Mouse (Mus musculus) lung, embryonic 14.5 days (tissue): ENCODE measurements around the gene Phlda3. TPM values are rescaled to one million over a fixed set of nuclear protein-coding genes. Genes with fewer than 3 reads are reported as not detected.
A peak's percentile ranks its signal among the peaks of the same experiment; 100 is the strongest.

Experiments used
- ATAC-seq: fragments of 200-750 bp; cut with Nextera tagmentation; 2 replicates; pipeline ENCODE4 v1.8.0; 2017; ENCODE audit warnings: mild to moderate bottlenecking, moderate TSS enrichment, moderate library complexity; ENCODE audit not compliant: insufficient read depth
- DNase-seq: peaks from one replicate; pipeline ENCODE4 v3.0.0-alpha.2; 2015
- H3K27ac ChIP-seq: fragments of 300-500 bp; sonication (generic); 2 replicates; pipeline ENCODE4 v1.5.1; 2014; ENCODE audit warnings: low read depth, mild to moderate bottlenecking, moderate library complexity
- H3K27me3 ChIP-seq: fragments of 300-500 bp; sonication (generic); 2 replicates; pipeline ENCODE4 v1.6.1; 2014; ENCODE audit warnings: low read length, control low read depth; ENCODE audit not compliant: insufficient read depth
- H3K36me3 ChIP-seq: fragments of 300-500 bp; sonication (generic); 2 replicates; pipeline ENCODE4 v1.6.1; 2014; ENCODE audit warnings: control low read depth; ENCODE audit not compliant: insufficient read depth
- H3K4me1 ChIP-seq: fragments of 300-500 bp; sonication (generic); 2 replicates; pipeline ENCODE4 v1.6.1; 2014; ENCODE audit warnings: antibody characterized with exemption, control low read depth; ENCODE audit not compliant: insufficient read depth
- H3K4me2 ChIP-seq: fragments of 300-500 bp; sonication (generic); 2 replicates; pipeline ENCODE4 v1.6.1; 2014; ENCODE audit warnings: mild to moderate bottlenecking
- H3K4me3 ChIP-seq: fragments of 300-500 bp; sonication (generic); 2 replicates; pipeline ENCODE4 v1.5.1; 2014; ENCODE audit warnings: low read depth, low read length
- H3K9ac ChIP-seq: fragments of 300-500 bp; sonication (generic); 2 replicates; pipeline ENCODE4 v1.6.1; 2014
- H3K9me3 ChIP-seq: fragments of 300-500 bp; sonication (generic); 2 replicates; pipeline ENCODE4 v1.6.1; 2016; ENCODE audit warnings: low read depth, low read length, control low read depth
- CTCF ChIP-seq: IDR thresholded peaks from 2 replicates; pipeline ENCODE4 v1.5.1; 2016; ENCODE audit warnings: antibody characterized with exemption, low read depth
- WGBS: fragments of 180-500 bp; shearing (Covaris S2); extraction: QIAGEN DNeasy Blood & Tissue Kit; methylation state at CpG from one replicate; pipeline ENCODE4 v1.1.7; 2014; 5-methylcytosine and 5-hydroxymethylcytosine counted together
- polyA plus RNA-seq: library from polyadenylated mRNA; unstranded; fragments of >200 nt; fragmentation: Nextera tagmentation; extraction: Ambion mirVana; gene quantifications from 2 replicates; pipeline ENCODE4 v1.2.1, GENCODE M21; 2014

Gene Phlda3
- polyA plus RNA-seq, 1 experiment from 2014 or later, result 79.5 TPM

- H3K4me2 ChIP-seq, result peak overlapping the region; percentile 36; the same call in 1 of the 2 replicates
- peak; percentile 83 for DNase-seq
- H3K27me3 ChIP-seq, result no peaks in the 10 kb centered on the region
- H3K4me1 ChIP-seq, result peaks cover 19% of the 10 kb centered on the region
- peak; percentile 84 for ATAC-seq
- no peaks in the 10 kb centered on the region for H3K36me3 ChIP-seq
- peak overlapping the region; percentile 3; the same call in 1 of the 2 replicates for H3K4me3 ChIP-seq
- peak overlapping the region; percentile 80 for H3K27ac ChIP-seq
- no peaks in the 10 kb centered on the region for H3K9me3 ChIP-seq
- WGBS, result 25% methylated on average over 8 of the region's 8 CpGs
- peak overlapping the region; percentile 20; the same call in 1 of the 2 replicates for H3K9ac ChIP-seq
- no peak for TF ChIP-seq CTCF
These were observed 34.5 kb downstream of the Phlda3 start for GRCm38 (mm10) chr1:135800192-135800950.

- TF ChIP-seq CTCF, result no peak
- Histone ChIP-seq H3K9me3 (no peaks in the 10 kb centered on the region), H3K27ac (no peak overlapping the region), H3K27me3 (no peaks in the 10 kb centered on the region), H3K4me2 (no peak overlapping the region), H3K4me1 (no peaks in the 10 kb centered on the region), H3K36me3 (no peaks in the 10 kb centered on the region), H3K4me3 (no peak overlapping the region), H3K9ac (no peak overlapping the region)
- no peak for ATAC-seq
- 26% methylated on average over 10 of the region's 10 CpGs for WGBS
- DNase-seq, result no peak
These were observed 41.6 kb downstream of the Phlda3 start for GRCm38 (mm10) chr1:135807546-135807945.

- Histone ChIP-seq H3K27ac (no peak overlapping the region), H3K9me3 (no peaks in the 10 kb centered on the region), H3K36me3 (no peaks in the 10 kb centered on the region), H3K4me3 (no peak overlapping the region), H3K4me2 (no peak overlapping the region), H3K9ac (no peak overlapping the region), H3K4me1 (no peaks in the 10 kb centered on the region), H3K27me3 (no peaks in the 10 kb centered on the region)
- ATAC-seq, result no peak
- no peak for DNase-seq
- no peak for TF ChIP-seq CTCF
- WGBS, result 71% methylated on average over 2 of the region's 2 CpGs
These were observed 44.3 kb downstream of the Phlda3 start for GRCm38 (mm10) chr1:135810180-135810579.

GRCm38 (mm10) chr1:135811016-135811646, 45.2 kb downstream of the Phlda3 start:
- no peaks in the 10 kb centered on the region for H3K36me3 ChIP-seq
- no peak overlapping the region for H3K4me3 ChIP-seq
- DNase-seq, result peak; percentile 90
- ATAC-seq, result peak; percentile 71
- WGBS, result 25% methylated on average over 7 of the region's 7 CpGs
- no peak overlapping the region for H3K27ac ChIP-seq
- peak; percentile 100 for TF ChIP-seq CTCF
- no peak overlapping the region for H3K9ac ChIP-seq
- H3K4me2 ChIP-seq, result no peak overlapping the region
- H3K27me3 ChIP-seq, result no peaks in the 10 kb centered on the region
- no peaks in the 10 kb centered on the region for H3K9me3 ChIP-seq
- no peaks in the 10 kb centered on the region for H3K4me1 ChIP-seq

- Histone ChIP-seq H3K27me3 (peaks cover 4% of the 10 kb centered on the region; the same call in 1 of the 2 replicates), H3K9ac (no peak overlapping the region), H3K4me2 (no peak overlapping the region), H3K27ac (no peak overlapping the region), H3K4me3 (no peak overlapping the region), H3K36me3 (no peaks in the 10 kb centered on the region), H3K4me1 (no peaks in the 10 kb centered on the region), H3K9me3 (no peaks in the 10 kb centered on the region)
- DNase-seq (no peak), ATAC-seq (no peak)
- TF ChIP-seq CTCF, result no peak
- 64% methylated on average over 3 of the region's 3 CpGs for WGBS
These were observed 46.3 kb downstream of the Phlda3 start for GRCm38 (mm10) chr1:135812205-135812604.

GRCm38 (mm10) chr1:135812618-135813017, 46.7 kb downstream of the Phlda3 start:
- 25% methylated on average over 2 of the region's 2 CpGs for WGBS

GRCm38 (mm10) chr1:135813071-135813470, 47.2 kb downstream of the Phlda3 start:
- WGBS, result 71% methylated on average over 4 of the region's 4 CpGs
- no peak for TF ChIP-seq CTCF
- ATAC-seq (no peak), DNase-seq (no peak)
- H3K4me2 ChIP-seq, result no peak overlapping the region
- H3K36me3 ChIP-seq, result no peaks in the 10 kb centered on the region
- H3K27me3 ChIP-seq, result peaks cover 13% of the 10 kb centered on the region; the same call in 1 of the 2 replicates
- H3K27ac ChIP-seq, result no peak overlapping the region; the same call in 1 of the 2 replicates
- H3K4me3 ChIP-seq, result no peak overlapping the region
- no peak overlapping the region for H3K9ac ChIP-seq
- H3K9me3 ChIP-seq, result no peaks in the 10 kb centered on the region
- no peaks in the 10 kb centered on the region for H3K4me1 ChIP-seq

More at GRCm38 (mm10) chr1:135812618-135813017, 46.7 kb downstream of the Phlda3 start:
- no peak overlapping the region for H3K4me2 ChIP-seq
- TF ChIP-seq CTCF, result no peak
- no peaks in the 10 kb centered on the region for H3K4me1 ChIP-seq
- no peak overlapping the region for H3K9ac ChIP-seq
- peaks cover 8% of the 10 kb centered on the region; the same call in 1 of the 2 replicates for H3K27me3 ChIP-seq
- no peak overlapping the region; the same call in 1 of the 2 replicates for H3K27ac ChIP-seq
- no peaks in the 10 kb centered on the region for H3K36me3 ChIP-seq
- H3K4me3 ChIP-seq, result no peak overlapping the region
- DNase-seq (no peak), ATAC-seq (peak; percentile 48; the same call in 1 of the 2 replicates)
- no peaks in the 10 kb centered on the region for H3K9me3 ChIP-seq
